Mouse (Mus musculus): ENCODE data around the gene Traf3ip2.

The Traf3ip2 gene

GRCm38 (mm10) chr10:39600115-39600514, 12.6 kb upstream of the Traf3ip2 start:
- DNase-seq (ENCODE audit: low spot score in 2 of 2): no peak

GRCm38 (mm10) chr10:39601068-39601467, 11.7 kb upstream of the Traf3ip2 start:
- DNase-seq (ENCODE audit: low spot score in 2 of 2): no peak

GRCm38 (mm10) chr10:39606434-39606833, 6.3 kb upstream of the Traf3ip2 start:
- DNase-seq (ENCODE audit: low spot score in 2 of 2): no peak

GRCm38 (mm10) chr10:39611234-39611633, 1.5 kb upstream of the Traf3ip2 start:
- DNase-seq (ENCODE audit: low spot score in 2 of 2): no peak

- DNase-seq (ENCODE audit: low spot score in 2 of 2): no peak
These were observed 603 bp upstream of the Traf3ip2 start for GRCm38 (mm10) chr10:39612131-39612530.

GRCm38 (mm10) chr10:39612989-39613831, 476 bp downstream of the Traf3ip2 start:
- peak; percentile 69 to 73 for DNase-seq (ENCODE audit: low spot score in 2 of 2)

- DNase-seq (ENCODE audit: low spot score in 2 of 2): peak in 1 of 2 experiments; percentile 59
These were observed 1.2 kb downstream of the Traf3ip2 start for GRCm38 (mm10) chr10:39613973-39614372.

GRCm38 (mm10) chr10:39614676-39615075, 1.9 kb downstream of the Traf3ip2 start:
- DNase-seq (ENCODE audit: low spot score in 2 of 2): peak; percentile 60 to 83

GRCm38 (mm10) chr10:39615531-39616229, 2.9 kb downstream of the Traf3ip2 start:
- DNase-seq (ENCODE audit: low spot score in 2 of 2): no peak

- no peak for DNase-seq (ENCODE audit: low spot score in 2 of 2)
These were observed 3.5 kb downstream of the Traf3ip2 start for GRCm38 (mm10) chr10:39616230-39616590.

- DNase-seq (ENCODE audit: low spot score in 2 of 2): no peak
These were observed 3.9 kb downstream of the Traf3ip2 start for GRCm38 (mm10) chr10:39616626-39617025.

GRCm38 (mm10) chr10:39618431-39618830, 5.7 kb downstream of the Traf3ip2 start:
- DNase-seq (ENCODE audit: low spot score in 2 of 2): no peak

GRCm38 (mm10) chr10:39620626-39621025, 7.9 kb downstream of the Traf3ip2 start:
- no peak for DNase-seq (ENCODE audit: low spot score in 2 of 2)

GRCm38 (mm10) chr10:39623806-39624205, 11.1 kb downstream of the Traf3ip2 start:
- no peak for DNase-seq (ENCODE audit: low spot score in 2 of 2)

- no peak for DNase-seq (ENCODE audit: low spot score in 2 of 2)
These were observed 12.3 kb downstream of the Traf3ip2 start for GRCm38 (mm10) chr10:39624837-39625625.

- DNase-seq (ENCODE audit: low spot score in 2 of 2): no peak
These were observed 13.0 kb downstream of the Traf3ip2 start for GRCm38 (mm10) chr10:39625626-39626260.

- no peak for DNase-seq (ENCODE audit: low spot score in 2 of 2)
These were observed 13.6 kb downstream of the Traf3ip2 start for GRCm38 (mm10) chr10:39626376-39626775.

GRCm38 (mm10) chr10:39628799-39629517, 16.2 kb downstream of the Traf3ip2 start:
- DNase-seq (ENCODE audit: low spot score in 2 of 2): no peak

- DNase-seq (ENCODE audit: low spot score in 2 of 2): peak in 1 of 2 experiments; percentile 54
These were observed 17.2 kb downstream of the Traf3ip2 start for GRCm38 (mm10) chr10:39629746-39630552.

- no peak for DNase-seq (ENCODE audit: low spot score in 2 of 2)
These were observed 18.1 kb downstream of the Traf3ip2 start for GRCm38 (mm10) chr10:39630811-39631210.
